Mouse (Mus musculus) mouse embryonic stem cell (cell line): ENCODE data around the gene Gm11634.

Experiments used
- in situ Hi-C, 2 experiments: fragments of 300-500 bp; cut with MboI; formaldehyde crosslinking; loops; 1 replicate in 1 of 2; 3 replicates in 1 of 2; pipeline ENCODE4 v1.14.3; 2019 to 2020; ENCODE audit warnings: low sequenced_read_pairs in 2 of 2, low pct_unique_long_range_greater_than_20kb in 1 of 2, mixed read lengths in 1 of 2; ENCODE audit not compliant: unreplicated experiment in 1 of 2

Gm11634 gene

DNA sequence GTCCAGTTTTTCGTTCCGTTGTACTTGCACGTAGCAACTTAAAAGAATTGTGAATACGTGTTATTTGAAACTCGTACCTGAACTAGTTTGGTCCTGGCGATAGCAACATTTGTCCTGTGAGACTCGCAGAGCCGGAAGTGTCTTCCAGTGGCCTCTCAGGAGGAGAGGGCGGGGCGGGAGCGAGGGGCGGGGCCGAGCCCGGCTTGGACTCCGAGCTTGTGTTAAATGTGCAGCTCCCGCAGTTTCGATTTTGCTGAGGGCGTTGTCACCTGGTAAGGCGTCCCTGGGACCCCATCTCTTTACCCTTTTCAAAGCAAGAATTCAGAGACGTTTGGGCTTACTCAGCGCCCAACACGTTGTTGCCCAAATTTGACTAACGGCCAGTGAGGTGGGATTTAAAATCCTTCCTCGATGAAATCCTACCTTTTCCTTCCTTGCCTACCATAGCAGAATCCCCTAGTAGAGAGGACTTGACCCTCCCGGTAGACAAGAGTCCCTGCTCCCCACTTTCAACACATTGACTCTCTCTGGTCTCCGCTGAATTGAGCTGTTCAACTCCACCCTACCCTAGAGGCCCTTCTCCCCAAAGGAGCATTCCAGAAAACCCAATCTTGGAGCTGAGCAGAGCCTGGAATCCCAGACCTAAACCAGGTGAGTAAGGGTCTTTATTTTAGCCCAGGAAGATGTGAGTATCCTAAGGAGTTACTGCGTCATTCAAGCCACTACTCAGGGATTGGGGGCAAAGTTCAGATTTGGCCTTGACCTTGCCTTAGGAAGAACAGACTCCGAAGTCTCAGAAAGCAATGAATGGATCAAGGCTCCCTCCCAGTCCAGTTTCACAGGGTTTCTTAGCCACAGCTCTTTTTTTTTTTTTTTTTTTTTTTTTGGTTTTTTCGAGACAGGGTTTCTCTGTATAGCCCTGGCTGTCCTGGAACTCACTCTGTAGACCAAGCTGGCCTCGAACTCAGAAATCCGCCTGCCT is 16.7 kb downstream of the Gm11634 start, which contains the start of gene Tmem106a:
TSS of gene Tmem106a (plus strand) at position 189 of the 982 bp plus-strand sequence.
- in situ Hi-C loops: no loop called here

- in situ Hi-C loops: no loop called here
These were observed 17.8 kb downstream of the Gm11634 start for GRCm38 (mm10) chr11:101581081-101581764.

DNA sequence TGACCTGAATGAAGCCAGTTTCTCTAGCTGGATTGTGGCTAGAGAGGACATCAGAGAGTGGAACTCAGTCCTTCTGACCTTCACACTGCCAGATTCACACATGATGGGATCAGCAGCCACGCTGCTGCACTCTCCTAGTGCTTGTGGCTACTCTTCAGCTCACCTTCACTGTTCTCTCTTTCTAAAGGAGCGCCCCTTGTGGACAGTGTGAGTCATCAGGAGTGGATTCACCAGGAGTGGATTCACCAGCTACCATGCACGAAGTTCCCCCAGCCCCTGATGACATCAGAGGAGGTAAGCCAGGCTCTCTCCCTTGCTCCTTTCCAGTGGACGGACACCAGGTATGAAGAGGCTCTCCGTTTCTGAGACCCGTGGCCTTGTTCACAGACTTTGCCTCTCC is 22.9 kb downstream of the Gm11634 start:
- in situ Hi-C loops: no loop called here

GRCm38 (mm10) chr11:101568421-101568820 is 30.6 kb downstream of the Gm11634 start:
- in situ Hi-C loops: no loop called here

DNA sequence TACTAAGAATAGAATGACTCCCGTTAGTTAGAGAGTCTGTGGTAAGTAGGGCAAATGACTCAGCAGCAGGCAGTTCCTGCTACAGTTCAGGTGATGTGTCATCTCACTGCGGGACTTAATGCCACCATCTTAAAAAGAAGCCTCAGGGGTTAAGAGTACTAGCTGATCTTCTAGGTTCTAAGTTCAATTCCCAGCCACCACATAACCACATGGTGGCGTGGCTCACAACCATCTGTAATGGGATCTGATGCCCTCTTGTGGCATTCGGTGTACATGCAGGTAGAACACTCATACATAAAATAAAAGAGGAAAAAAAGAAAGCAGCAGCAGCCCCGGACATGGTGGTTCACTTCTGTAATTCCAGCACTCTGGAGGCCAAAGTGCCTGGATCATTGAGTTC is 36.7 kb downstream of the Gm11634 start:
- in situ Hi-C loops: no loop called here

DNA sequence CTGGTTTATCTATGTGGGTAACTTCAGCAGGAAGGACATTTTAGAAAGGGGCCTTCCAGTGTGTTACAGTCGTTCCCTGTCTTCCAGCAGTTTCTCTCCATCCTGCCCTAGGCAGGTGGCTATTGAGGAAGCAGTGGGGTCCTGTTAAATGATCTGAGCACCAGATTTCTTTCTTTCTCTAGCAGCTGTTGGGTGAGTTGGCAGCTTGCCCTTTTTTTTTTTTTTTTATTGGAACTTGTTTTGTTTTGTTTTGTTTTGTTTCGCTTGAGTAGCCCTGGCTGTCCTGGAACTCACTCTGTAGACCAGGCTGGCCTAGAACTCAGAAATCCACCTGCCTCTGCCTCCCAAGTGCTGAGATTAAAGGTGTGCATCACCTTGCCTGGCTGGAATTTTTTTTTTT is 42.1 kb downstream of the Gm11634 start:
- in situ Hi-C loops: no loop called here

DNA sequence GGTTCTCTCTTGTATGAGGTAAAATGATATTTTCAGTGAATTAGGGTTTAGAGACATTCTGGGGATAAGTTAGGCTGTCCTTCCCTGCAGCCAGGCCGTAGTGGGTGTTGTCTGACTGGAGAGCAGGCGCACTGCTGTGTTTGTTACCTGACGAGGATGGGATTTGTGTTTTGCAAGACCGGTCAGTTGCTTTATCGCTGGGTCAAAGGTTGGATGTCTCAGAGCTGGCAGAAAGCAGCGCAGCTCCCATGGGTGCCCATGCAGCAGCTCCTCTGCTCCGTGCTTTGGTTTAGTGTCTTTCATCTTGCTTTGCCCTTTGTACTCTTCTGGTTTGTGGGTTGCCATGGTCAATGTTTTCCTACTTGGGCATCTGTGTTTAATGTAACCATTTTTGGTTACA is 42.5 kb downstream of the Gm11634 start:
- in situ Hi-C loops: no loop called here

- in situ Hi-C loops: no loop called here
These were observed 45.6 kb downstream of the Gm11634 start for GRCm38 (mm10) chr11:101553354-101553930.

GRCm38 (mm10) chr11:101552476-101553300 is 46.4 kb downstream of the Gm11634 start:
- in situ Hi-C loops: no loop called here

GRCm38 (mm10) chr11:101551751-101552475 is 47.1 kb downstream of the Gm11634 start, which contains the start of the genes Brca1 and Nbr1:
TSS of gene Brca1 (minus strand) at chr11:101551955.
TSS of gene Nbr1 (plus strand) at chr11:101552149.
- in situ Hi-C loops: no loop called here

DNA sequence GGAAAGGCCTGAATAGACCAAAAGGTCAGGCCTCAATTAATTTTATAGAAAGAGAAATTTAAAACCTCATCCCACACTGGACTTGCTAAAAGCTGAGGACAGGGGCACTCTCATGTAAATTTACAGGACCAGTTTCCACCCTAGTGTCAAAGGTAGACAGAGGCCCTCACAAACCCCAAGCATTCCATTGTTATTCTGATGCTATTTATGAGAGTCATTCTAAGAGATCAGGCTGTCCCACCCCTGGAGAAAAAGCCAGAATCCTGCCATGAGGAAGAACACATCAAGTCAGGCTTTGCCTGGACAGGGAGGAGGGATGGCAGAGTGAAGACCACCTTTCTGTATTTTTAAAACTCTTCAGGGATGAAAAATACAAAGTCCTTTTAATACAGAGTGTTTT is 50.5 kb downstream of the Gm11634 start:
- in situ Hi-C loops: no loop called here

DNA sequence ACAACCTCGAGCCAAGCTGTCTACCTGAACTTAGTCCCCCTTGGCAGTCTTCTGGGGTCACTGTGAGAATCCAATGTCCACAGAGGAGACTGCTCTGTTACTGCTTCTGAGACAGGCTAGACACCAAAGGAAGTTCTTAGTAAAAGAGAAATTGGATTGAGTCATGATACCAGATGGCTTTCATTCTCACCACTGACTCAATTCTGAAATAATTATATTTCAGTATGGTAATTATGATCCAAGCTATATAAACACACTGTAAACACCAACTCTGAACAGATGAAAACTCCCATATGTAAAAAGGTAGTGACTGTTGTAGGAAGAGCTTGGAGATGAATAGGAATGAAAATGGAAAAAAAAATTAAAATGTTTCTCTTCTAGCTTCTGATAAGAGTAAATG is 54.9 kb downstream of the Gm11634 start:
- in situ Hi-C loops: no loop called here
